In the genomic region with DNA sequence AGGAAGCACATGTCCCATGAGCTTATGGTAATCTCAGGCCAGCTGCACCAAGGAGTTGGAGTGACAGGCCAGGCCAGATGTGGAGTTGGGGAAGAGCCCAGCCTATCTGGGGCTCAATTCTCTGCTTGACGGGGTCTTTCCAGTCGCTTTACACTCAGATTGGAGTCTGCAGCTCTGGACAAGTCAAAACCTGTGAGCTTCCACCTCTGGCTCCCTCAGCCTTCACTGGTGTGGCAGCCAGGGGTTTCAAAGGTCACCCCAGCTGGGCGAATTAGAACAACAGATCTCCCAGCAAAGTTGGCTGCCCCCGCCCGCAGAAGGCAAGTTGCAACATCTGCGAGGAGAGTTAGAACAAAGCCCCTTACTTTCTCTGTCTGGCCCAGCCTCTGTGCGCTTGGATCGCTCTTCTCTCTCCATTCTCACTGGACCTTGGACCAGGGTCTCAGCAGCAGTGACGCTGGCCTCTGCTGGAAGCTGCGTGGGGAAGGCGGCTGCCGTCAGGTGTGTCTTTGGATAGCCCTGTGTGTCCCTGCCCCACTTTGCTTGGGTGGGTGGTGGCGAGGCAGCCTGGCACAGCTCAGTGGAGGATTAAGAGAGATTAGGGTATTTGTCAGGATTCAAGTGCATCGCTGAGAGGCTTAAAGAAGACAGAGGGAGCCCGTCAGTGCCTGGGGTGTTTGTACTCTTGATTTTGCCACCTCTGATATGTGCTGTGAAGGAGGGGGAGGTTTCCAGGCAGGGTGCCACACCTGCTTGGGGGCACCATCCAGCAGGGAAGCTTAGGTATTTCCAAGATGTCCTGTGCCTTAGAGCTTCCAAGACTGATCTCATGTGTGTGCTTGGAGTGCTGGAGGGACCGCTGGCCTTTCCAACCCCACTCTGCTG, we compare ENCODE assay signal across 8 mouse cellular contexts.
DNase-seq lines count a peak whose midpoint lies in the region; ATAC-seq lines count a peak whose summit lies in the region.

No protein-coding gene starts in this region.

- no peak overlapping the region for H3K4me2 ChIP-seq in forebrain, embryonic 14.5 days (ENCODE audit: low read length)
- H3K4me2 ChIP-seq in forebrain, embryonic 13.5 days: no peak overlapping the region
- H3K4me2 ChIP-seq in lung, embryonic 15.5 days: peak overlapping the region; percentile 24

- no peaks in the 10 kb centered on the region for H3K36me3 ChIP-seq in forebrain, embryonic 14.5 days (ENCODE audit: control insufficient read depth, insufficient read depth, low read length)
- H3K36me3 ChIP-seq in forebrain, embryonic 13.5 days (ENCODE audit: poor library complexity, severe bottlenecking): no peaks in the 10 kb centered on the region
- no peaks in the 10 kb centered on the region for H3K36me3 ChIP-seq in lung, embryonic 15.5 days

- no peak overlapping the region for H3K9ac ChIP-seq in forebrain, embryonic 14.5 days (ENCODE audit: low read length)
- no peak overlapping the region for H3K9ac ChIP-seq in forebrain, embryonic 13.5 days
- no peak overlapping the region; the same call in 1 of the 2 replicates for H3K9ac ChIP-seq in lung, embryonic 15.5 days

- ATAC-seq in forebrain, embryonic 14.5 days: no peak
- no peak for ATAC-seq in forebrain, embryonic 13.5 days
- peak; percentile 68 for ATAC-seq in lung, embryonic 15.5 days (ENCODE audit: borderline replicate concordance, extremely low read depth, low FRiP score, low TSS enrichment)

- H3K27me3 ChIP-seq in forebrain, embryonic 14.5 days (replicated peaks; ENCODE audit: control insufficient read depth, insufficient read depth, low read length): no peaks in the 10 kb centered on the region
- peaks cover 10% of the 10 kb centered on the region; the same call in 1 of the 2 replicates for H3K27me3 ChIP-seq in forebrain, embryonic 13.5 days
- no peaks in the 10 kb centered on the region for H3K27me3 ChIP-seq in lung, embryonic 15.5 days

- no peak overlapping the region for H3K27ac ChIP-seq in forebrain, embryonic 14.5 days (ENCODE audit: low read depth, low read length)
- H3K27ac ChIP-seq in forebrain, embryonic 13.5 days: no peak overlapping the region
- H3K27ac ChIP-seq in lung, embryonic 15.5 days: peak overlapping the region; percentile 82

- H3K4me1 ChIP-seq in forebrain, embryonic 14.5 days (ENCODE audit: control insufficient read depth, insufficient read depth, low read length): 0 out of 2 replicates have a peak, but pooled peaks cover 4% of the 10 kb centered on the region
- peaks cover 15% of the 10 kb centered on the region; the same call in 1 of the 2 replicates for H3K4me1 ChIP-seq in forebrain, embryonic 13.5 days
- H3K4me1 ChIP-seq in lung, embryonic 15.5 days: peaks cover 24% of the 10 kb centered on the region

- DNase-seq in forebrain, embryonic 14.5 days (ENCODE audit: low spot score): peak; percentile 10
- peak; percentile 68 to 69 for DNase-seq in heart, adult 18-20 months
- DNase-seq in kidney, adult 8-10 months: peak; percentile 58 to 62
- DNase-seq in urinary bladder, postnatal 14 days (ENCODE audit: low spot score): peak; percentile 44
- DNase-seq in right cerebral cortex, postnatal 25 days: no peak
- DNase-seq in cerebellum, postnatal 4 days (ENCODE audit: low spot score in 2 of 2): no peak

- H3K9me3 ChIP-seq in forebrain, embryonic 14.5 days (replicated peaks; ENCODE audit: control insufficient read depth, low read length): no peaks in the 10 kb centered on the region
- H3K9me3 ChIP-seq in forebrain, embryonic 13.5 days (replicated peaks): no peaks in the 10 kb centered on the region
- H3K9me3 ChIP-seq in lung, embryonic 15.5 days: no peaks in the 10 kb centered on the region

- no peak overlapping the region for H3K4me3 ChIP-seq in forebrain, embryonic 14.5 days (ENCODE audit: low read depth, low read length)
- no peak overlapping the region for H3K4me3 ChIP-seq in forebrain, embryonic 13.5 days
- peak overlapping the region; percentile 21 for H3K4me3 ChIP-seq in lung, embryonic 15.5 days

- 13% methylated on average over 16 of the region's 16 CpGs for WGBS in forebrain, embryonic 14.5 days
- WGBS in forebrain, embryonic 13.5 days: 9% methylated on average over 16 of the region's 16 CpGs
- WGBS in lung, embryonic 15.5 days: 32% methylated on average over 16 of the region's 16 CpGs

Comparison
In these comparisons a context has a peak if more than half of its experiments do, and no peak if none do; other contexts are left out.
1. DNase-seq: peak in forebrain, embryonic 14.5 days (single experiment), heart, adult 18-20 months (2 of 2), kidney, adult 8-10 months (2 of 2) and urinary bladder, postnatal 14 days (single experiment); none in right cerebral cortex, postnatal 25 days (single experiment) and cerebellum, postnatal 4 days (0 of 2).